Mouse (Mus musculus) lung, embryonic 14.5 days (tissue): ENCODE measurements around the gene Tbl1xr1. TPM values are rescaled to one million over a fixed set of nuclear protein-coding genes. Genes with fewer than 3 reads are reported as not detected.
A peak's percentile ranks its signal among the peaks of the same experiment; 100 is the strongest.

Source experiments
- ATAC-seq: fragments of 200-750 bp; cut with Nextera tagmentation; 2 replicates; pipeline ENCODE4 v1.8.0; 2017; ENCODE audit warnings: mild to moderate bottlenecking, moderate TSS enrichment, moderate library complexity; ENCODE audit not compliant: insufficient read depth
- DNase-seq: peaks from one replicate; pipeline ENCODE4 v3.0.0-alpha.2; 2015
- H3K27ac ChIP-seq: fragments of 300-500 bp; sonication (generic); 2 replicates; pipeline ENCODE4 v1.5.1; 2014; ENCODE audit warnings: low read depth, mild to moderate bottlenecking, moderate library complexity
- H3K27me3 ChIP-seq: fragments of 300-500 bp; sonication (generic); 2 replicates; pipeline ENCODE4 v1.6.1; 2014; ENCODE audit warnings: low read length, control low read depth; ENCODE audit not compliant: insufficient read depth
- H3K36me3 ChIP-seq: fragments of 300-500 bp; sonication (generic); 2 replicates; pipeline ENCODE4 v1.6.1; 2014; ENCODE audit warnings: control low read depth; ENCODE audit not compliant: insufficient read depth
- H3K4me1 ChIP-seq: fragments of 300-500 bp; sonication (generic); 2 replicates; pipeline ENCODE4 v1.6.1; 2014; ENCODE audit warnings: antibody characterized with exemption, control low read depth; ENCODE audit not compliant: insufficient read depth
- H3K4me2 ChIP-seq: fragments of 300-500 bp; sonication (generic); 2 replicates; pipeline ENCODE4 v1.6.1; 2014; ENCODE audit warnings: mild to moderate bottlenecking
- H3K4me3 ChIP-seq: fragments of 300-500 bp; sonication (generic); 2 replicates; pipeline ENCODE4 v1.5.1; 2014; ENCODE audit warnings: low read depth, low read length
- H3K9ac ChIP-seq: fragments of 300-500 bp; sonication (generic); 2 replicates; pipeline ENCODE4 v1.6.1; 2014
- H3K9me3 ChIP-seq: fragments of 300-500 bp; sonication (generic); 2 replicates; pipeline ENCODE4 v1.6.1; 2016; ENCODE audit warnings: low read depth, low read length, control low read depth
- CTCF ChIP-seq: IDR thresholded peaks from 2 replicates; pipeline ENCODE4 v1.5.1; 2016; ENCODE audit warnings: antibody characterized with exemption, low read depth
- WGBS: fragments of 180-500 bp; shearing (Covaris S2); extraction: QIAGEN DNeasy Blood & Tissue Kit; methylation state at CpG from one replicate; pipeline ENCODE4 v1.1.7; 2014; 5-methylcytosine and 5-hydroxymethylcytosine counted together
- polyA plus RNA-seq: library from polyadenylated mRNA; unstranded; fragments of >200 nt; fragmentation: Nextera tagmentation; extraction: Ambion mirVana; gene quantifications from 2 replicates; pipeline ENCODE4 v1.2.1, GENCODE M21; 2014

Gene Tbl1xr1
- polyA plus RNA-seq, 1 experiment from 2014 or later, result 33.3 TPM

DNA sequence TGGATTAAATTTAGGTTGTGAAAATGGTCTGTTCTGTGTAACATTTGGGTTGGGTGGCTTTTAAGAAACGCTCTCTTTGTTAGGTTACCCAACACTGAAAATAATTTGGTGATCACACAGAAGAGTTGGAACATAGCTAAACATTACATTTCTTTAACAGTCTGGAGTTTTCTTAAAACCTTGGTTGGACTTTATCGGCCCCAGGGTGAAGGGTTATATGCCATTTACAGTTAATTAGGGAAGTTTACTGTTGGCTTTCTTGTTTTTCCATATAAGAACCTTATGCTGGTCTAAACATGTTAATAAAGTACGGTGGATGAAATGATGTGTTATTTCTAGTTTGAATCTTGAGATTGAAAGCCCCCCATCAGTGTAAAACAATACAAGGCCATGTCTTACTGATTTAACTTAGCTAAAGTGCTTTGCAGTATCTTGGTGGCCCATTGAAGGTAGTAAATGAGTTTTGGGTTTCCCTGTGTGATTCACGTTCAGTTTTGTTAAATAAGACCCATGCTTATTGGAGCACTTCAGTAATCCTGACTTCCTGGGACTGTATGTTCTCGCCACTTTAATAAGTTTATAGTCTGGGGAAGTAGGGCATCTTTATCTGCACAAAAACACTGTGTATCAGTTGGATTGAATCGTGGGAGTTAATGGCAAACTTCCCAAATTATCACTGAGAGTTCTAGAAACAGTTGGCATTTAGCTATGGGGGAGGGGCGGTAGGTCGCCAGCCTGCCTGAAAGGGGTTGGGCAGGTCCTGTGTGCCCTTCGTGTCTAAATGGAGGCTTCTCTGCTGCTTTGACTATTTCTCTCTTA lies 1.4 kb downstream of the Tbl1xr1 start:
- H3K4me1 ChIP-seq, result peaks cover 15% of the 10 kb centered on the region; the same call in 1 of the 2 replicates
- H3K4me3 ChIP-seq, result peak overlapping the region; percentile 92
- H3K27ac ChIP-seq, result peak overlapping the region; percentile 98
- WGBS, result 4% methylated on average over 9 of the region's 9 CpGs
- no peaks in the 10 kb centered on the region for H3K27me3 ChIP-seq
- peak overlapping the region; percentile 81 for H3K4me2 ChIP-seq
- H3K9me3 ChIP-seq, result no peaks in the 10 kb centered on the region
- peak overlapping the region; percentile 95 for H3K9ac ChIP-seq
- ATAC-seq (no peak), DNase-seq (peak; percentile 55)
- H3K36me3 ChIP-seq, result 0 out of 2 replicates have a peak, but pooled peaks cover 4% of the 10 kb centered on the region
- no peak for TF ChIP-seq CTCF

DNA sequence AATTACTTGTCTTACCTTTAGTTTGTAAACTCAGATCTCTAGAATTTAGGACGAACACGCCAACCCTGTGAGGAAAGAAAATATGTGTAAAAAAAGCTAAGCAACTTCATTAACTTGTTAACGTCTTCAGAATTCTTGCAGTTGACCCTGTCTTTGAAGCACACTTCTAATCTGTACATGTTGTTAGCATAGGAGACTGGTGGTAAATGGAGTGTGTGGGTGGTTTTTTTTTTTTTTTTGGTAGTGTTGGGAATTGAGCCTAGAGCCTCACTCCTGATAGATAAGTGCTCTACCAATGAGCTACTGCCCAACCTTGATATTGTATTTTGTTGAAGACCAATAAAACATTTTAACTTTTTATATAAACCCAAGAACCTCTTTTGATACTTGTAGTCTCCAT lies 2.1 kb downstream of the Tbl1xr1 start:
- peak overlapping the region; percentile 98; the same call in 1 of the 2 replicates for H3K27ac ChIP-seq
- 23% methylated on average over 3 of the region's 3 CpGs for WGBS
- ATAC-seq, result no peak

DNA sequence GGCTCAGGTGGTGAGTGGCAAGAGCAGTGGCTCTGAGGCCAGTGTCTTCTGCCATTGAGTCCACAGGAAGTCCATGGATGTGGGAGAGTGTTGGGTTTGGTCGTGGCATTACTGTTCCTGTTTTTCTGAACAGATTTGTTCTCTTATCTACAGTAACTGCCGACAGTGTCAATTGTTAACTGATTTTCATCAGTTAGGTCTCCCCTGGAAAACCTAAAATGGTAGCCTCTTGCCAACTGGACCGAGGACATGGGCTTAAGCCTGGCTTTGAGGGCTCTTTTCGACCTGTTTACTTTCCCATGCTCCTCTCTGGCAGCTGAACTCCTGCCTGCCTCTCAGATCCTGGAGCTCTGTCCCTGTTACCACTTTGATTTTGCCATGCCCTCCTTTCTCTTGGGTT lies 5.4 kb downstream of the Tbl1xr1 start:
- 0 out of 2 replicates have a peak, but pooled peaks cover 4% of the 10 kb centered on the region for H3K36me3 ChIP-seq
- no peak overlapping the region for H3K4me3 ChIP-seq
- DNase-seq, result no peak
- H3K9me3 ChIP-seq, result no peaks in the 10 kb centered on the region
- ATAC-seq, result no peak
- no peak overlapping the region for H3K4me2 ChIP-seq
- no peaks in the 10 kb centered on the region for H3K27me3 ChIP-seq
- peaks cover 8% of the 10 kb centered on the region; the same call in 1 of the 2 replicates for H3K4me1 ChIP-seq
- no peak for TF ChIP-seq CTCF
- WGBS, result 55% methylated on average over 4 of the region's 4 CpGs
- no peak overlapping the region for H3K27ac ChIP-seq
- H3K9ac ChIP-seq, result no peak overlapping the region

More for the DNA sequence above, 2.1 kb downstream of the Tbl1xr1 start:
- Histone ChIP-seq H3K9ac (peak overlapping the region; percentile 95; the same call in 1 of the 2 replicates), H3K36me3 (0 out of 2 replicates have a peak, but pooled peaks cover 4% of the 10 kb centered on the region), H3K27me3 (no peaks in the 10 kb centered on the region), H3K4me3 (peak overlapping the region; percentile 92), H3K4me1 (peaks cover 15% of the 10 kb centered on the region; the same call in 1 of the 2 replicates), H3K9me3 (no peaks in the 10 kb centered on the region), H3K4me2 (peak overlapping the region; percentile 81)
- no peak for TF ChIP-seq CTCF
- no peak for DNase-seq

DNA sequence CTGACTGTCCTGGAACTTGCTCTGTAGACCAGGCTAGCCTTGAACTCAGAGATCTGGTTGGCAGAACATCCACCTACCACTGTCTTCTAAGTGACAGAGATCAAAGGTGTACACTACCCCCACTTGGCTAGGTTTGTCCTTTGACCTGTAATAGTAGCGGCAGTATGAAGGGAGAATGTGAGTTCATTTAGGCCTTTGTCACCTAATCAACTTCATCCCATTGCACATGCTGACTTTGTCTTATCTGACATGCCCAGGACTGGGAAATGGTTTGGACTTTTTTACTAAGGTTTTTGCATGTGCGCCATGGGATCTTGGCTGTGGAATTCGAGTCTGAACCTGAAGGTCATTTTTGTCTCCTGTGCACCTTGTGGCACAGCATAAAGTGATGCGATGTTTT lies 6.4 kb downstream of the Tbl1xr1 start:
- H3K9me3 ChIP-seq, result no peaks in the 10 kb centered on the region
- H3K4me3 ChIP-seq, result no peak overlapping the region
- no peak for DNase-seq
- H3K27me3 ChIP-seq, result no peaks in the 10 kb centered on the region
- TF ChIP-seq CTCF, result no peak
- 0 out of 2 replicates have a peak, but pooled peaks cover 4% of the 10 kb centered on the region for H3K36me3 ChIP-seq
- no peak overlapping the region for H3K4me2 ChIP-seq
- WGBS, result 89% methylated on average over 4 of the region's 4 CpGs
- no peak overlapping the region for H3K9ac ChIP-seq
- no peak overlapping the region for H3K27ac ChIP-seq
- no peak for ATAC-seq
- H3K4me1 ChIP-seq, result peaks cover 8% of the 10 kb centered on the region; the same call in 1 of the 2 replicates

DNA sequence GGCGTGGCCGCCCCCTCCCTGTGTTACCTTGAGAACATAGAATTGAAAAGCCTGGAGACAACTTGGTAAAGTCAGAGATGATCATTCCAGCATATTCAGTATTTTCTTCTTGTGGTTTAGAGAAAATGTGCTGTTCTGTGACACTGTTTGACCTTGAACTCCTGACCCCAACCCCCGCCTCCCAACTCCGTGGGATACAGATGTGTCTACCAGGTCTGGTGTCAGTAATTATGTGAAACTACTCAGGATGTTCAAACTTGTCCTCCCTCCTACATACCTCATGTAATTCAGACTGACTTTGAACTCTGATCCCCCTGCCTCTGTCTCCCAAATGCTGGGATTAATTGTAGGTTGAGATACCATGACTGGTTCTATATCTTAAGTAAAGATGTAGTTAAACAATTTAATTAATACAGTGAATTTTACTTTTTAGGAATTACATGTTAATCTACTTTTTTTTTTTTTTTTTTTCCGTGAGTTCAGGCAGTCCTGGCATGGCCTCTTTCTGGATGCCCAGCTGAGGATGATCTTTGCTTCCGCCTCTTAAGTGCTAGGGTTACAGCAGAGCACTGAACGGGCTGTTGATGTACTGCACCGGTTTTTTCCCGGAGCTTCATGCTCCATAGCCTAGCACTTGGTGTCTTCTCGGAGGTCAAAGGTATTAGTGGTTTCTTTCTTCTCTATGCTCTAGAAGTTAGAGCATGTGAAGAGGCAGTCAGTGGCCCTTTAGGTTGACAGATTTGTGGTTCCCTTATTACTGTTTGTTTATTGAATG lies 8.0 kb downstream of the Tbl1xr1 start:
- TF ChIP-seq CTCF, result no peak
- H3K9me3 ChIP-seq, result no peaks in the 10 kb centered on the region
- H3K4me2 ChIP-seq, result no peak overlapping the region
- H3K4me3 ChIP-seq, result no peak overlapping the region
- DNase-seq (no peak), ATAC-seq (no peak)
- no peaks in the 10 kb centered on the region for H3K27me3 ChIP-seq
- WGBS, result 75% methylated on average over 10 of the region's 10 CpGs
- 0 out of 2 replicates have a peak, but pooled peaks cover 2% of the 10 kb centered on the region for H3K36me3 ChIP-seq
- H3K27ac ChIP-seq, result no peak overlapping the region
- 0 out of 2 replicates have a peak, but pooled peaks cover under 1% of the 10 kb centered on the region for H3K4me1 ChIP-seq
- H3K9ac ChIP-seq, result no peak overlapping the region

DNA sequence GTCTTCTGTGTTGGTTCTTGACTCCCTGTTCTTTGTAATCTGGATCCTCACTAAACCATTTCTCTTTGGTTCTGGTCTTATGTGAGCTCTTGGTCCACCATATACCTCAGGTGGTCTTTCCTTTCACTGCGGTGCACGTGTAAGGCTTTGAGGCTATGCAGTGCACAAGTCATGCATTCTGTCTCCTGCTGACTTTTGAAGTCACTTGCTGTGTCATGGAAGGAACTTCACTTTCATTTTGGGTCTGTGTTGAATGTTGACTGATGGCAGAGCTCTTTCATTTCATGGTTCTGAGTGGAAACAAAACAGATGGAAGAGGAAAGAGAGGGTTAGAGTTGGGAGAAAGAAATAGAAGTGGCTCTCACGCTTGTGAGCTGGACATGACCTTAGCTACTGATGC lies 13.4 kb downstream of the Tbl1xr1 start:
- H3K36me3 ChIP-seq, result no peaks in the 10 kb centered on the region; the same call in 1 of the 2 replicates
- H3K27ac ChIP-seq, result peak overlapping the region; percentile 42; the same call in 1 of the 2 replicates
- no peak overlapping the region for H3K4me2 ChIP-seq
- H3K9me3 ChIP-seq, result no peaks in the 10 kb centered on the region
- H3K9ac ChIP-seq, result no peak overlapping the region
- H3K4me3 ChIP-seq, result no peak overlapping the region
- H3K27me3 ChIP-seq, result no peaks in the 10 kb centered on the region
- DNase-seq (no peak), ATAC-seq (no peak)
- H3K4me1 ChIP-seq, result peaks cover 12% of the 10 kb centered on the region
- no peak for TF ChIP-seq CTCF
- WGBS, result 69% methylated on average over 3 of the region's 3 CpGs
